Mouse (Mus musculus) embryonic facial prominence, embryonic 14.5 days (tissue): ENCODE measurements around the gene Sec23b. TPM values are rescaled to one million over a fixed set of nuclear protein-coding genes. Genes with fewer than 3 reads are reported as not detected.

Experiments
- microRNA-seq: library from miRNA; unstranded; fragments of <30 nt; microRNA quantifications from one replicate; pipeline ENCODE4, GENCODE M21; 2016; ENCODE audit warnings: borderline number of aligned reads
- polyA plus RNA-seq: library from polyadenylated mRNA; unstranded; fragments of >200 nt; fragmentation: Nextera tagmentation; extraction: Ambion mirVana; gene quantifications from 2 replicates; pipeline ENCODE4 v1.2.1, GENCODE M21; 2014

The Sec23b gene
- polyA plus RNA-seq, 1 experiment from 2014 or later, result 78.8 TPM

Small RNA genes lying within 50 kb of the gene (microRNA-seq; reads per million reads assigned to microRNA genes)
- gene Gm24823, result not detected

Other genes with a start within 250 kb of the Sec23b start
- 1.1 and 3.0 TPM in 2 replicates for gene Ovol2, start 224.1 kb upstream of the Sec23b start, polyA plus RNA-seq
- gene Kat14, start 187.2 kb upstream of the Sec23b start, polyA plus RNA-seq, result 35.0 and 38.1 TPM in 2 replicates
- 0.52 and 1.3 TPM in 2 replicates for gene Pet117, start 187.2 kb upstream of the Sec23b start, polyA plus RNA-seq
- gene Dzank1, start 28.8 kb upstream of the Sec23b start, polyA plus RNA-seq, result 1.5 and 2.6 TPM in 2 replicates
- gene Polr3f, start 28.5 kb upstream of the Sec23b start, polyA plus RNA-seq, result 20.7 and 24.0 TPM in 2 replicates
- gene Rbbp9, start 5.4 kb upstream of the Sec23b start, polyA plus RNA-seq, result 59.7 and 65.8 TPM in 2 replicates
- gene Smim26, start 37.8 kb downstream of the Sec23b start, polyA plus RNA-seq, result 33.0 and 44.4 TPM in 2 replicates
- gene Dtd1, start 43.7 kb downstream of the Sec23b start, polyA plus RNA-seq, result 33.3 and 37.2 TPM in 2 replicates